Mouse (Mus musculus) forebrain, postnatal 0 days (tissue): ENCODE data around the gene Bmp7. TPM values are rescaled to one million over a fixed set of nuclear protein-coding genes. Genes with fewer than 3 reads are reported as not detected.

Experiments
- ATAC-seq: fragments of 200-750 bp; cut with Nextera tagmentation; 2 replicates; pipeline ENCODE4 v1.8.0; 2017; ENCODE audit warnings: mild to moderate bottlenecking, moderate library complexity
- DNase-seq: peaks from one replicate; pipeline ENCODE4 v3.0.0-alpha.2; 2015
- H3K27ac ChIP-seq: fragments of 300-500 bp; sonication (generic); 2 replicates; pipeline ENCODE4 v1.5.1; 2014; ENCODE audit warnings: low read depth, mild to moderate bottlenecking, antibody characterized with exemption, low read length, moderate library complexity, mixed read lengths
- H3K27me3 ChIP-seq: fragments of 300-500 bp; sonication (generic); 2 replicates; pipeline ENCODE4 v1.6.1; 2014; ENCODE audit warnings: mild to moderate bottlenecking, low read length, mixed read lengths; ENCODE audit not compliant: insufficient read depth
- H3K36me3 ChIP-seq: fragments of 300-500 bp; sonication (generic); 2 replicates; pipeline ENCODE4 v1.6.1; 2014; ENCODE audit warnings: mild to moderate bottlenecking, moderate library complexity; ENCODE audit not compliant: insufficient read depth
- H3K4me1 ChIP-seq: fragments of 300-500 bp; sonication (generic); 2 replicates; pipeline ENCODE4 v1.6.1; 2014; ENCODE audit warnings: antibody characterized with exemption; ENCODE audit not compliant: insufficient read depth
- H3K4me2 ChIP-seq: fragments of 300-500 bp; sonication (generic); 2 replicates; pipeline ENCODE4 v1.6.1; 2014; ENCODE audit warnings: low read depth, mild to moderate bottlenecking, moderate library complexity
- H3K4me3 ChIP-seq: fragments of 300-500 bp; sonication (generic); 2 replicates; pipeline ENCODE4 v1.5.1; 2014; ENCODE audit warnings: low read depth, low read length, mixed read lengths
- H3K9ac ChIP-seq: fragments of 300-500 bp; sonication (generic); 2 replicates; pipeline ENCODE4 v1.6.1; 2014; ENCODE audit warnings: mild to moderate bottlenecking
- H3K9me3 ChIP-seq: fragments of 300-500 bp; sonication (generic); 2 replicates; pipeline ENCODE4 v1.6.1; 2016; ENCODE audit warnings: low read length
- CTCF ChIP-seq: sonication (generic); IDR thresholded peaks from 2 replicates; pipeline ENCODE4 v1.5.1; 2016; ENCODE audit warnings: antibody characterized with exemption, control low read depth, low read depth
- WGBS: fragments of 180-500 bp; shearing (Covaris S2); extraction: QIAGEN DNeasy Blood & Tissue Kit; methylation state at CpG from one replicate; pipeline ENCODE4 v1.1.7; 2014; 5-methylcytosine and 5-hydroxymethylcytosine counted together
- polyA plus RNA-seq: library from polyadenylated mRNA; unstranded; fragments of >200 nt; fragmentation: Nextera tagmentation; extraction: Ambion mirVana; gene quantifications from 2 replicates; pipeline ENCODE4 v1.2.1, GENCODE M21; 2015
- total RNA-seq: library from RNA; depleted of rRNA; stranded (reverse); fragments of >200 nt; gene quantifications from 2 replicates; pipeline ENCODE4 v1.2.3, GENCODE M21; 2014

Gene Bmp7
- total and polyA plus RNA-seq, 2 experiments from 2014 or later, result 12.4 to 21.9 TPM

DNA sequence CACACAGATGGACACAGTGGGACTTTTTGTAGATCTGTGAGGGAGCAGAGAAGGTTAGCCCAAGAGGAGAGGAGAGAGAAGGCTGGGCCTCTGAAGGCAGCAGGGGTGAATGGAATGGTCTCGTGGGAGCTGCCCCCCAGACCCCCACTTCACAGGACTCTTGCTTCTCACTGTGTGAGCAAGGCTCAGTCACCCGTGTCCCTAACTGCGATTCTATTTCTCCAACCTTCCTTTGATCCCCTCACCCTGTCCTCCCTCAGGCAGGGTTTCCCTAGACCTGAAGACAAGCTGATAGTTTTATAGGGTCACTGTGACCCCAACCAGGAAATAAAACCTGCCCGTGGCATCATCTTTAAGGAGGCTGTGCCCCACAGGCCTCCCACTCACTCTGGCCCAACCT is 97.8 kb downstream of the Bmp7 start:
- 72% methylated on average over 4 of the region's 4 CpGs for WGBS
- Histone ChIP-seq H3K9me3 (no peaks in the 10 kb centered on the region), H3K9ac (no peak overlapping the region), H3K4me2 (no peak overlapping the region), H3K27me3 (no peaks in the 10 kb centered on the region), H3K4me3 (no peak overlapping the region), H3K36me3 (no peaks in the 10 kb centered on the region), H3K4me1 (no peaks in the 10 kb centered on the region), H3K27ac (no peak overlapping the region)
- DNase-seq (no peak), ATAC-seq (no peak)
- no peak for TF ChIP-seq CTCF

- Histone ChIP-seq H3K36me3 (no peaks in the 10 kb centered on the region), H3K27ac (no peak overlapping the region), H3K9me3 (no peaks in the 10 kb centered on the region), H3K27me3 (no peaks in the 10 kb centered on the region), H3K9ac (no peak overlapping the region), H3K4me2 (no peak overlapping the region), H3K4me1 (no peaks in the 10 kb centered on the region), H3K4me3 (no peak overlapping the region)
- ATAC-seq (no peak), DNase-seq (no peak)
- 57% methylated on average over 11 of the region's 11 CpGs for WGBS
- no peak for TF ChIP-seq CTCF
Measured at GRCm38 (mm10) chr2:172840905-172841750, 99.0 kb downstream of the Bmp7 start.

- Histone ChIP-seq H3K9ac (no peak overlapping the region), H3K9me3 (no peaks in the 10 kb centered on the region), H3K4me2 (no peak overlapping the region), H3K36me3 (no peaks in the 10 kb centered on the region), H3K4me1 (no peaks in the 10 kb centered on the region), H3K27me3 (no peaks in the 10 kb centered on the region), H3K27ac (no peak overlapping the region), H3K4me3 (no peak overlapping the region)
- TF ChIP-seq CTCF, result no peak
- no peak for DNase-seq
- ATAC-seq, result no peak
- WGBS, result 24% methylated on average over 10 of the region's 10 CpGs
Measured at GRCm38 (mm10) chr2:172839317-172839980, 100.7 kb downstream of the Bmp7 start.

GRCm38 (mm10) chr2:172836516-172836915 is 103.6 kb downstream of the Bmp7 start:
- ATAC-seq (no peak), DNase-seq (no peak)
- no peaks in the 10 kb centered on the region for H3K4me1 ChIP-seq
- WGBS, result 88% methylated on average over 6 of the region's 6 CpGs
- H3K4me3 ChIP-seq, result no peak overlapping the region
- H3K36me3 ChIP-seq, result no peaks in the 10 kb centered on the region
- H3K9me3 ChIP-seq, result no peaks in the 10 kb centered on the region
- H3K4me2 ChIP-seq, result no peak overlapping the region
- H3K27ac ChIP-seq, result no peak overlapping the region
- no peaks in the 10 kb centered on the region for H3K27me3 ChIP-seq
- TF ChIP-seq CTCF, result no peak
- no peak overlapping the region for H3K9ac ChIP-seq

- whole genome bisulfite sequencing, result 32% methylated on average over 2 of the region's 2 CpGs
- H3K4me3 ChIP-seq, result no peak overlapping the region
- no peak overlapping the region for H3K27ac ChIP-seq
- no peaks in the 10 kb centered on the region for H3K36me3 ChIP-seq
- no peaks in the 10 kb centered on the region for H3K9me3 ChIP-seq
- no peaks in the 10 kb centered on the region for H3K27me3 ChIP-seq
- TF ChIP-seq CTCF, result no peak
- no peak overlapping the region for H3K9ac ChIP-seq
- H3K4me1 ChIP-seq, result no peaks in the 10 kb centered on the region
- H3K4me2 ChIP-seq, result no peak overlapping the region
- DNase-seq, result peak; percentile 37
- ATAC-seq, result no peak
Measured at GRCm38 (mm10) chr2:172833196-172833595, 106.9 kb downstream of the Bmp7 start.

DNA sequence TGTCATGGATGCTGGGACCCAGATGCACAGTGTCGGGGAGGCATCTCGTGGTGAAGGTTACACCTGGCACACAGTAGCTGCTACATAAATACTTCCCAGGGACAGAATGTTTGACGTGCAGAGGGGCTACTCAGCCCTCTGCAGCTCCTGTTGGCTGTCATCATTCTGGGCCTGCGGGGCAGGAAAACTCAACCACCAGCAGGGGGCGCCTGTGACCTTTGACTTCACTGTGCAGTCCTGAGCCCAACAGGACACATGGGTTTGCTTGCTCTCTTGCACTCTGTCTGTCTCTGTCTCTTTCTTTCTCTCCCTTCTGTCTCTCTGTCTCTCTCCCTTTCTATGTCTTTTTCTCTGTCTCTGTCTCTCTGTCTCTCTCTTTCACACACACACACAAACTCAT is 108.4 kb downstream of the Bmp7 start:
- Histone ChIP-seq H3K4me2 (no peak overlapping the region), H3K27ac (no peak overlapping the region), H3K36me3 (no peaks in the 10 kb centered on the region), H3K27me3 (no peaks in the 10 kb centered on the region), H3K4me1 (no peaks in the 10 kb centered on the region), H3K4me3 (no peak overlapping the region), H3K9me3 (no peaks in the 10 kb centered on the region), H3K9ac (no peak overlapping the region)
- whole genome bisulfite sequencing, result 21% methylated on average over 5 of the region's 5 CpGs
- peak; percentile 70 for TF ChIP-seq CTCF
- ATAC-seq, result peak; percentile 61
- peak; percentile 43 for DNase-seq

- Histone ChIP-seq H3K36me3 (no peaks in the 10 kb centered on the region), H3K27ac (no peak overlapping the region), H3K27me3 (no peaks in the 10 kb centered on the region), H3K9ac (no peak overlapping the region), H3K9me3 (no peaks in the 10 kb centered on the region), H3K4me2 (no peak overlapping the region), H3K4me1 (no peaks in the 10 kb centered on the region), H3K4me3 (no peak overlapping the region)
- peak; percentile 86 for DNase-seq
- peak; percentile 99 for TF ChIP-seq CTCF
- 9% methylated on average over 3 of the region's 3 CpGs for WGBS
- ATAC-seq, result peak; percentile 77
Measured at GRCm38 (mm10) chr2:172831133-172831532, 109.0 kb downstream of the Bmp7 start.
